Mouse (Mus musculus): Measurements from ENCODE around the gene Dennd2a.

The Dennd2a gene

DNA sequence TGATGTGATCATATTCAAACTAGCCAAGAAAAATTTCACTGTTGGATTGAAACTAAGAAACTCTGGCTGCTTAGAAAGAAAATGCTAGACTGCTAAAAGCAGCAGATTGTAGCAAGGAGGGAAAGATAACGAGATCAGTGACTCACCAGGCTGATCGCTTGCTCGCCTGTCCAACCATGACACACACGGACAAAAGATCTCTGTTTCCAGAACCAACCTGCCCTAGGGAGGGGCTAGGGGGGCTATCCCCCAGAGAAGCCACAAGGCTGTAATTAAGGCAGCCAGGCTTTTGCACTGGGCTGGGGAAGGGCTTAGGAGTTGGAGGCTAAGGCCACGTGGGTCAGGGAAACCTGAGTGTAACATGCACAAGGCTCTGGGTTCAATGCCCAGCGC, 41.9 kb downstream of the Dennd2a start:
- no peak for DNase-seq (ENCODE audit: low read depth, low spot score)

DNA sequence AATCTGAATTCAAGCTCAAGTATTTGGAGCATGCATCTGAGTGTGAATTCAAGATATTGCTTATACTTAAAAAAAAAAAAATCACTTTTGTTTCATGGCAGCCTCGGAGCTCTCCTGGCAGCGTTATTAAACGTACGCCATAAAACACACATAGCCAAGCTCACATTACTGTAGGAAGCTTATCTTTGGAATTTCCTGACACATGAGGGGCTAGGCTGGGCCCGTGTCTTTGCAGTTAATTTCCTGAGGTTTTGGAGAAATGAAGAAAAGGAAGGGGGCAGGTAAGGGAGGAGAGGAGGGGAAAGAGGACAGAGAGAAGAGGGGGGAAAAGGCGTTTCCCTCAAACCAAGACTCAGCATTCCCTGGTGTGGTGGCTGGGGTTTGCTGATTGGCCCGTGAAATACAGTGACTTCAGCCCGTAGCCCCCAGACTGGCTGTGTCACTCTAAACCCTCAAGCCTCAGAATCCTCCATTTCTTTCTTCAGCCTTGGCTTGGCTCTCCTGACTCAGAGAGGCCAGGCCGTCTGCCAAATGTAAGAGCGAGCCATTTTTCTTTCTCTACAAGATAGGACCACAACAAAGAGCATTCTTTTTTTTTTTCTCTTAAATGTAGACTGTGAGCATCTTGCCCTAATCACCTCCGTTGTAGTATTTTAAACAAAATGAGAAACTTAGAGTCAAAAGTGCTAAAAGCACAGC, 42.5 kb downstream of the Dennd2a start:
- no peak for DNase-seq (ENCODE audit: low read depth, low spot score)

- DNase-seq (ENCODE audit: low read depth, low spot score): no peak
Observed at GRCm38 (mm10) chr6:39503476-39503875, 54.2 kb downstream of the Dennd2a start.

DNA sequence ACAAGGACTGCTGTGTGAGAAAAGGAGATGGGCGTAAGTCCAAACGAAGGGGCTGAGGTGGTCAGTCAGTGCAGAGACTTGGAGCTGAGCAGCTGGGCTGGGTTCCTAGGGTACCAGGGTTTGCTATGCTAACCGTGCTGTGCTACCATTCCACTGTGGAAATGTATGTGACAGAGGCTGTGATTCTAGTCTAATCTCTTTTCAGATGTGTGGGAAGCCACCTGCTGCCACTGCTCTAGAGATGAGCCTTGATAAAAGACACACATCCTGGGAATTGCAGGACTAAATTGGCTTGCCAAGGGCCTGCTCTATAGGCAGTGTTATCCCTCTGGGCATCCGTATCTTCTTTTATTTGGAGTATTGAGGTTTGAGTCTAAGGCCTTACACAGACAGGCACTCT, 60.5 kb downstream of the Dennd2a start:
- DNase-seq (ENCODE audit: low read depth, low spot score): no peak

DNA sequence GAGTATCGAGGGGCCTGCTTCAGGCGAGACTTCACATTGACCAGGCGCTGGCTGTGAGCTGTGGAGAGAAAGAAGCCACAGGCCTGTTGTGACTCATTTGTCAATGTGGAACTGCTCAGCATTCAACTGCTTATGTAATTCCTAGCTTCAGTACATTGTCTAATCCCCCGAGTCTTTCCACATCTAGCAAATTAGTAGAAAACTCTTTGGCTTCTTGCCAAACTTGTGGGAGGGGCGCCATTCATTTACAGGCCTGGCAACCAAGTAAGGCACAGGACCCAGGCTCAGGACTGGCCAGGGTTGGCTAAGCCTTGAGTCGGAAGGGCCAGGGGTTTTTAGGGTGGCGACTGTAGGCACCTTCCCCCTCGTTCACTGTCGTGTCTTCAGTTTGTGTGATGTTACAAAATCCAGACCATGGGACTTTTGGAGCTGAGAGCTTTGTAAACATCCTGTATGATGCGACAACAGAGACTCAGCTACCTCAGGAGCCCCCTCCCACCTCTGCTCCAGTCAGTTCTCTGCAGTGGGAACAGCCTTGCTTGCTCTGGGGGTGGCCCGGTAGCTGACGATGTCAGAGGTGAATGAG, 64.4 kb downstream of the Dennd2a start:
- DNase-seq (ENCODE audit: low read depth, low spot score): no peak

DNA sequence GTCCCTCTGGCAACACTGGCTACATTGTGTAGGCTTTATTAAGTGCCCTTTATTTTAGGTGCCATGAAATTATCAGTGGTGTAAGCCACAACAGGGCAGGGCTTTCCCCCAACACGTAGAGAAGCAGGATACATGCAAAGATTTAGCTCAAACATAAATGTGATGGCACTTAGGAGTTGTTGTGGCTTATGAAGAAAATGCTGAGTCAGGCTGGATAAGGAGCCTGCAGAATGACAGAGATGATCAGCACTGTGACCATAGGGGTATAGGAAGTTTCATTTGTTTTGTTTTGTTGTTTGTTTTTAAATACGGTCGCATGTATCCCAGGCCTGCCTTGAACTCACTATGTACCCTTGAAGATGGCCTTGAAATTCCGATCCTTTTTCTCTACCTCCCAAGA, 65.5 kb downstream of the Dennd2a start:
- DNase-seq (ENCODE audit: low read depth, low spot score): peak; percentile 3

GRCm38 (mm10) chr6:39491203-39491602, 66.5 kb downstream of the Dennd2a start:
- no peak for DNase-seq (ENCODE audit: low read depth, low spot score)

GRCm38 (mm10) chr6:39488292-39488691, 69.4 kb downstream of the Dennd2a start:
- DNase-seq (ENCODE audit: low read depth, low spot score): no peak

DNA sequence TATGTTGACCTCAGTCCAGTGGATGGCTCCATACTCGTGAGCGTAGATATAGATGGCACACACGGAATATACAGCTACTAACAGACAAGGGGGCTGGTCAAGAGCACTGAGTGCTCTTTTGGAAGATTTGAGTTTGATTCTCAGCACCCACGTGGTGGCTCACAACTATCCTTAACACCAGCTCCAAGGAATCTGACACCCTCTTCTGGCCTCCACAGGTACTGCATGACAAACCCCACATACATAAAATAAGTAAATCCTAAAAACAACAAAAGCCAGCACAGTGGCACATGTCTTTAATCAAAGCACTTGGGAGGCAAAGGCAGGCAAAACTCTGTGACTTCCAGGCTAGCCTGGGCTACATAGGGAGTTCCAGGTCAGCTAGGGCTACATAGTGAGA, 74.0 kb downstream of the Dennd2a start:
- no peak for DNase-seq (ENCODE audit: low read depth, low spot score)

DNA sequence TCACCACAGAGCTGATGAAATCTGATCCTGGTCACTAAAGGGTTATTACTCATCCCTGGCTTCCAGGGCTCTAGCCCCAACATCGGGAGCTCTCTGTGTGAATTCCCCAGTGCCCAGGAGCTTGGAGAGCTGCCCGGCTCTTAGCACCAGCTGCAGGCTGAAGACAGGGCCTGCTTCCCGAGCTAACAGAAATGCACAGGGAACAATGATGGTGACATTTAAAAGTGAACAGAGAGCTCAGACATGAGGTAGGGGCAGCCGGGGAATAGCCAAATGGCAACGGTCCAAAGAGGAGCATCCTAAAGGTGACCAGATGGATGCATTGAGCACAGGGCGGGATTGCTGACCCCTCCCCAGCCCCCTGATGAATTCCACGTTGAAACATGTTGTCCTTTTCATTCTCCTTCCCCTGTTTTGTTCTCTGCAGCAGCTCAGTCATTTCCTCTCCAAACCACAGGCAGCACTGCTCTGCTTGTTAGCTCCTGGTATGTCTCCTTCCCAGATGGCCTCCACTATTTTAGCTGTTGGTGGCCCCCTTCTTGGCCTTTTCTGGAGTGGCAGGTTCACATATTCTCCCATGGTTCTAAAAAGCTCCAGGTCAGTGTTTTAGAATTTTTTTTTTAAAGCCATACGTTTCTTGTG, 79.0 kb downstream of the Dennd2a start:
- DNase-seq (ENCODE audit: low read depth, low spot score): no peak

DNA sequence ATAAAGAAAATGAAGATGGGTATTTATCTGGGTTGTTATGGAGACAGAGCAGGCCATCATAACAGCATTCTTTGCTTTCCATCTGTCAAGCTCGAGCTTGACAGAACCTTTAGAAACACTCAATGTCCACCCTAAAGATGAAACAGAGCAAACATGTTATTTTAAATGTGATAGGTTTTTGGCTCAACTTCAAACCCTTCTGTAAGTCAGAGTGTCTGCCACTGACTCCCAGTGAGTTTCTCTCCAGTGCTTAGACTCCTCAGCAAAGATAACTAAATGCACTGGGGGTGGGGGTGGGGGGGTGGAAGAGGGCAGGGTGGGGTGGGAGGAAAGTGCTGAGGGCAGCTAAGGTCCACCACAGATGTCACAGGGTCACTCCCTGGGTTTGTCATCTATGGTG, 81.0 kb downstream of the Dennd2a start:
- DNase-seq (ENCODE audit: low read depth, low spot score): no peak

DNA sequence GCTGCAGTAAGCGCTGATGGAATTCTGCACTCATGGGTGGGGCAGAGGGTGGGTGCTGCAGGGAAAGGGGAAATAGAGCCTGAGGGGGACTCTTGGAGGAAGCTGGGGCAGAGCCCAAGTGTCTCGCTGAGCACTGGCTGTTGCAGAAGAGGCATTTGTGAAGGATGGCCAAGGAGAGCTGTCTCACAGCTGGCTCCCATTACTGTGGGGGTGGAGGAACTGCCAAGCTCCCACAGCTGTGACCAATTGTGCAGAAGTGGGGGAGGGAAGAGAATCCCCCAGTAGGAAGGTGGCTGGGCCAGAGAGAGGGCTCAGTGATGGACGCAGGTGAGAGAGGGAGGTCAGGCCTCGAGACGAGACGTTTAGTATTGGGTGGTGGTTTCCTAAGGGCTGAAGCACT, 83.2 kb downstream of the Dennd2a start:
- no peak for DNase-seq (ENCODE audit: low read depth, low spot score)

DNA sequence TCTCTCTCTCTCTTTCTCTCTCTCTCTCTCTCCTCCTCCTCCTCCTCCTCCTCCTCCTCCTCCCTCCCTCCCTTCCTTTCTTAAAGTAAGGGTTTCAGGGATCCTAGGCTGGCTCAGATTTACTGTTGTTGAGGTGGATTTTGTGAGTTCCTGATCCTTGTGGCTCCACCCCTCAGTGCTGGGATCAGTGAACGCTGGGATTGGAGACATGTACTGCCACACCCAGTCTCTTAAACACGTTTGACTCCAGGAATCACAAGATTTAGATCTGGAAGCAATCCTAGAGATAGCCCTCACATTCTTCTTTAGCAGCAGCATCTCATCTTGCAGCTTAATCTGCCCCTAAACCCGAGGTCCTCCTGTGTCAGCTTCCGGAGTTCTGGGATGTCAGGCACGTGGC, 84.8 kb downstream of the Dennd2a start:
- no peak for DNase-seq (ENCODE audit: low read depth, low spot score)

- no peak for DNase-seq (ENCODE audit: low read depth, low spot score)
Observed at GRCm38 (mm10) chr6:39472271-39472670, 85.4 kb downstream of the Dennd2a start.

GRCm38 (mm10) chr6:39470076-39470475, 87.6 kb downstream of the Dennd2a start:
- no peak for DNase-seq (ENCODE audit: low read depth, low spot score)

- DNase-seq (ENCODE audit: low read depth, low spot score): no peak
Observed at GRCm38 (mm10) chr6:39469427-39469826, 88.2 kb downstream of the Dennd2a start.

DNA sequence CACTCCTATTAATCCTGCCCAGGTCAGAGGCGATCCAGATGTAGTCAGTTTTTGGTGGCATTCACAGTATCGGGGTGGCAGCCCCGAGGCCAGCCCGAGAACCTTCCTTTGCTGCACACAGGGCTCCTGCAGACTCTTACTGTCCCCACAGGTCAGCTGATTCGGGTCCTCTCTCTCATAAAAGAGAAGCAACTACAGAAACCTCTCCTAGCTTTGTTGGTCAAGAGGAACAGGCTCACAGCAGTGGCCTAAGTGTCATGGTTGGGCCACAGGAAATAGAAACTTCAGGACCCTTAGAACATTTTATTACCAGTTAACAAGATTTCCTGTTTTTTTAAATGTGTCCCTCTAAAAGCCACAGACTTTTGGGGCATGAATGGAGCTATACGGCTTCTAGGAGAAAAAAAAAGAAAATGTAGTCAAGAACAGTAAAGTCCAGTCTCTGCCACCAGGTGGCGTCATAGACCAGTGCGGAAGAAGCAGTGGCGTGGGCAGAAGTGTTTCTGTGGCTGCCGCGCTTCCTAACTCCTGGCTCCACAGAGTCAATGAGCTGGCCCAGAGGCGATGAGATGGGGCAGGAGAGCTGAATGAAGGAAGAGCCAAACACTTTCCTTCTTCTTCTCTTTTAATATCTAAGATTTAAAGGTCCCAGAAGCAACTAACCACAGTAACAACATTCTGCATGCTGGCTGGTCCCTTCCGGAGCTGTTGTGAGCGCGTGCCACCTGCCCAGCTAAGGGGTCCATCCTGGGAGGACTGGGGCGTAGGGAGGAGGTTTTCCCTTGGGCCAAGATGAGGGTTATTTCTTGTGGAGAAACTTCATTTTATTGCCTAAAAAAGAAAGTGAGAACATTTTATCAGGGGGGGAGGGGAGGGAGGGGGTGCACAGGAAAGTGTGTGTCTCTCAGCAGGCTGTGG, 94.8 kb downstream of the Dennd2a start:
- peak; percentile 50 for DNase-seq (ENCODE audit: low read depth, low spot score)

- DNase-seq (ENCODE audit: low read depth, low spot score): no peak
Observed at GRCm38 (mm10) chr6:39460040-39460439, 97.6 kb downstream of the Dennd2a start.

DNA sequence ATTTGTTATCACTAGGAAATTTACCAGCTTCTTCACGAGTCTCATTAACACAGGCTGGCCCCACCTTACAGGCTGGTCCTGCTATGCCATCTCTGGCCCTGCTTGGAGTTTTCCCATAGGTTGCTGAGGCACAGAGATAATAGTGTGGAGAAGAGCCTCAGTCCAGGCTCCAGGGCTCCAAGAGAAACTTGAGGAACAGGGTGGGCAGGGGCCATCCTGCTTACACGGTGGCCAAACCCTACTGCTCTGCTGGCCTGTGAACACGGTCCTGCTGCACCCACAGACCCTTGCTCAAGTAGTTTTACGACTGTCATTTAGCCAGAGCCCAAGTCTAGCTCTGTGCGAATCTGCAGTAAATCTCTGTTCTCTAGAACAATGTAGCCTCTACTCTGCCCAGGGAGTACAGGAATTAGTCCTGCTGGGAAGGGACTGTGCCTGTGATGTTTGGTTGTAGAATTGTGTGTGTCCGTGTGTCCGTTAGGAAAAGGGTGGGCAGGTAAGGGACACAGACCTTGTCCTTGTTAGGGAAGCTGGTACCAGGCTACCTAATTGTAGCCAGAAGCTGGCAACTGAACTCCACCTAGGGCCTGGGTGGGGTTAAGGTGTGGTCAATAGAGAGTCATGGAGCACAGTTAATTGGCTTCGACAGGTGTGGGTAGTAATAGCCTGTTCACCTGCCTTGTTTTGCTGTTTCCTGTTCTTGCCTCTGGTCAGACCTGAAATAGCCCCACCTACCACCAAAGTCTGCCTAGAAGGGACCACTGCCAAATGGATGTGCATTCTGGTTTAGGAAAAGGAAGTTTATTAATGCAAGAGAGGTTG, 102.1 kb downstream of the Dennd2a start:
- no peak for DNase-seq (ENCODE audit: low read depth, low spot score)

DNA sequence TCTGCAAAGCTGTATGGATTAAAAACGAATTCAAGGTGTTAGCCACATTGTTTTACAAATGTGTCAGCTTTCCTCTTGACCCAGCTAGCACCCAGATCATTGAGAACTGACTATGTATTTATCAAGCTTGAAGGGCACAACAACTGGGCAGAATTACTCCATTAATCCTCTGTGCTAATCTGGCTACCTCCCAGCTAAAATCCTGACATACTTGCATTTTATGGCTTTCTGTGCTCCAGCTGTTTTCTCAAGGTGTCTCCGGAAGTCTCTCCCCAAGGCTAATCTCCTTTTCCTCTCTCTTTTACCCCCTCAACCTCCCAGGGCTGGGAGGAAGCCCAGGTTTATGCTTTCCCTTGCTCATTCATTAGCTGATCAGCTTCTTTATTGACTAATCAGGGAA, 103.1 kb downstream of the Dennd2a start:
- no peak for DNase-seq (ENCODE audit: low read depth, low spot score)

- no peak for DNase-seq (ENCODE audit: low read depth, low spot score)
Observed at GRCm38 (mm10) chr6:39453564-39453963, 104.1 kb downstream of the Dennd2a start.
